Mouse (Mus musculus) layer of hippocampus, adult 9-11 months (tissue): Measurements from ENCODE around the gene Tcl1b5.
"Not testable (repeated sequence)": the region's sequence is repeated elsewhere in the genome, so short reads cannot be mapped to it uniquely, and the experiment has no call there.

ENCODE experiments used
- DNase-seq: peaks from one replicate; pipeline ENCODE4 v3.0.0; 2022

Gene Tcl1b5

GRCm38 (mm10) chr12:105176044-105176443 lies at the start of gene Tcl1b5:
Gene Tcl1b5, plus strand, starts transcription at chr12:105176344.
- DNase-seq: not testable (repeated sequence)

- no peak for DNase-seq
Observed at GRCm38 (mm10) chr12:105126516-105126915, 49.6 kb upstream of the Tcl1b5 start.

- no peak for DNase-seq
Observed at GRCm38 (mm10) chr12:105127607-105128006, 48.5 kb upstream of the Tcl1b5 start.

- DNase-seq: not testable (repeated sequence)
Observed at GRCm38 (mm10) chr12:105129494-105130205, 46.5 kb upstream of the Tcl1b5 start.

GRCm38 (mm10) chr12:105134167-105134566 lies 42.0 kb upstream of the Tcl1b5 start:
- DNase-seq: not testable (repeated sequence)

- not testable (repeated sequence) for DNase-seq
Observed at GRCm38 (mm10) chr12:105134826-105135225, 41.3 kb upstream of the Tcl1b5 start.

- not testable (repeated sequence) for DNase-seq
Observed at GRCm38 (mm10) chr12:105137729-105138128, 38.4 kb upstream of the Tcl1b5 start.

GRCm38 (mm10) chr12:105143096-105143495 lies 33.0 kb upstream of the Tcl1b5 start:
- no peak for DNase-seq

GRCm38 (mm10) chr12:105144928-105145327 lies 31.2 kb upstream of the Tcl1b5 start:
- DNase-seq: not testable (repeated sequence)

GRCm38 (mm10) chr12:105145714-105146113 lies 30.4 kb upstream of the Tcl1b5 start, which contains the start of gene Tcl1b2:
Gene Tcl1b2, plus strand, starts transcription at chr12:105146014.
- no peak for DNase-seq

GRCm38 (mm10) chr12:105155286-105155685 lies 20.9 kb upstream of the Tcl1b5 start:
- not testable (repeated sequence) for DNase-seq

GRCm38 (mm10) chr12:105158842-105159241 lies 17.3 kb upstream of the Tcl1b5 start:
- DNase-seq: no peak

GRCm38 (mm10) chr12:105159390-105159789 lies 16.8 kb upstream of the Tcl1b5 start, which contains the start of gene Tcl1b1:
Gene Tcl1b1, plus strand, starts transcription at chr12:105159690.
- DNase-seq: no peak

GRCm38 (mm10) chr12:105166734-105167133 lies 9.4 kb upstream of the Tcl1b5 start:
- DNase-seq: no peak

- DNase-seq: no peak
Observed at GRCm38 (mm10) chr12:105173366-105173765, 2.8 kb upstream of the Tcl1b5 start.

- peak; percentile 5 for DNase-seq
Observed at GRCm38 (mm10) chr12:105174318-105174717, 1.8 kb upstream of the Tcl1b5 start.

GRCm38 (mm10) chr12:105181040-105181644 lies 5.0 kb downstream of the Tcl1b5 start:
- not testable (repeated sequence) for DNase-seq

- not testable (repeated sequence) for DNase-seq
Observed at GRCm38 (mm10) chr12:105188980-105189379, 12.8 kb downstream of the Tcl1b5 start.

- DNase-seq: not testable (repeated sequence)
Observed at GRCm38 (mm10) chr12:105190743-105191142, 14.6 kb downstream of the Tcl1b5 start, which contains the start of gene Tcl1b3. Gene Tcl1b3, plus strand, starts transcription at chr12:105191043.

- not testable (repeated sequence) for DNase-seq
Observed at GRCm38 (mm10) chr12:105199684-105200497, 23.7 kb downstream of the Tcl1b5 start.

- not testable (repeated sequence) for DNase-seq
Observed at GRCm38 (mm10) chr12:105201657-105202056, 25.5 kb downstream of the Tcl1b5 start, which contains the start of gene Tcl1b4. Gene Tcl1b4, plus strand, starts transcription at chr12:105201957.

GRCm38 (mm10) chr12:105207071-105207470 lies 30.9 kb downstream of the Tcl1b5 start:
- no peak for DNase-seq

GRCm38 (mm10) chr12:105208441-105208840 lies 32.3 kb downstream of the Tcl1b5 start:
- no peak for DNase-seq
